Mouse (Mus musculus): ENCODE data around the gene Dnajb6. TPM values are rescaled to one million over a fixed set of nuclear protein-coding genes. Genes with fewer than 3 reads are reported as not detected.
"Not testable (repeated sequence)": the region's sequence is repeated elsewhere in the genome, so short reads cannot be mapped to it uniquely, and the experiment has no call there.

The Dnajb6 gene
- total RNA-seq, 2 experiments from 2014 or later: 76.9 to 78.9 TPM

- peak overlapping the region; percentile 52 for H3K27ac ChIP-seq
- DNase-seq: peak; percentile 31
- H3K4me3 ChIP-seq: no peak overlapping the region
- intact Hi-C loops (cut with DNase I): no loop called here
- TF ChIP-seq CTCF (IDR thresholded peaks at IDR 0.05): no peak
Observed at GRCm38 (mm10) chr5:29772651-29773330, 37.3 kb downstream of the Dnajb6 start.

GRCm38 (mm10) chr5:29773460-29774150 lies 38.1 kb downstream of the Dnajb6 start:
- DNase-seq: peak; percentile 25
- peak overlapping the region; percentile 52 for H3K27ac ChIP-seq
- intact Hi-C loops (cut with DNase I): no loop called here
- no peak for TF ChIP-seq CTCF (IDR thresholded peaks at IDR 0.05)
- no peak overlapping the region for H3K4me3 ChIP-seq

GRCm38 (mm10) chr5:29775437-29775836 lies 39.9 kb downstream of the Dnajb6 start:
- H3K4me3 ChIP-seq: no peak overlapping the region
- no peak overlapping the region for H3K27ac ChIP-seq
- intact Hi-C loops (cut with DNase I): no loop called here
- TF ChIP-seq CTCF (IDR thresholded peaks at IDR 0.05): no peak
- peak; percentile 31 for DNase-seq

GRCm38 (mm10) chr5:29778029-29778428 lies 42.5 kb downstream of the Dnajb6 start:
- no peak for DNase-seq
- intact Hi-C loops (cut with DNase I): no loop called here
- no peak for TF ChIP-seq CTCF (IDR thresholded peaks at IDR 0.05)
- Histone ChIP-seq H3K27ac (no peak overlapping the region), H3K4me3 (no peak overlapping the region)

- H3K27ac ChIP-seq; H3K4me3 ChIP-seq; DNase-seq; intact Hi-C loops (cut with DNase I): not testable (repeated sequence)
Observed at GRCm38 (mm10) chr5:29779733-29780132, 44.2 kb downstream of the Dnajb6 start.

GRCm38 (mm10) chr5:29782261-29782660 lies 46.8 kb downstream of the Dnajb6 start:
- intact Hi-C loops (cut with DNase I): no loop called here
- Histone ChIP-seq H3K27ac (no peak overlapping the region), H3K4me3 (no peak overlapping the region)
- no peak for TF ChIP-seq CTCF (IDR thresholded peaks at IDR 0.05)
- no peak for DNase-seq

GRCm38 (mm10) chr5:29784906-29785305 lies 49.4 kb downstream of the Dnajb6 start:
- intact Hi-C loops (cut with DNase I); H3K4me3 ChIP-seq; H3K27ac ChIP-seq; DNase-seq: not testable (repeated sequence)

- intact Hi-C loops (cut with DNase I): not testable (repeated sequence)
Observed at GRCm38 (mm10) chr5:29785953-29786352, 50.5 kb downstream of the Dnajb6 start.

GRCm38 (mm10) chr5:29794933-29795332 lies 59.4 kb downstream of the Dnajb6 start:
- DNase-seq; intact Hi-C loops (cut with DNase I); H3K4me3 ChIP-seq; H3K27ac ChIP-seq: not testable (repeated sequence)

More at GRCm38 (mm10) chr5:29785953-29786352, 50.5 kb downstream of the Dnajb6 start:
- not testable (repeated sequence) for DNase-seq, H3K27ac ChIP-seq, H3K4me3 ChIP-seq

GRCm38 (mm10) chr5:29808940-29809339 lies 73.5 kb downstream of the Dnajb6 start:
- TF ChIP-seq CTCF (IDR thresholded peaks at IDR 0.05): no peak
- intact Hi-C loops (cut with DNase I): no loop called here
- no peak overlapping the region for H3K27ac ChIP-seq
- no peak overlapping the region for H3K4me3 ChIP-seq
- DNase-seq: no peak

- H3K27ac ChIP-seq; DNase-seq; intact Hi-C loops (cut with DNase I); H3K4me3 ChIP-seq: not testable (repeated sequence)
Observed at GRCm38 (mm10) chr5:29811377-29811921, 76.0 kb downstream of the Dnajb6 start.

- Histone ChIP-seq H3K4me3 (no peak overlapping the region), H3K27ac (no peak overlapping the region)
- no peak for TF ChIP-seq CTCF (IDR thresholded peaks at IDR 0.05)
- DNase-seq: no peak
- intact Hi-C loops (cut with DNase I): no loop called here
Observed at GRCm38 (mm10) chr5:29816523-29817242, 81.2 kb downstream of the Dnajb6 start.

- intact Hi-C loops (cut with DNase I): no loop called here
- no peak overlapping the region for H3K27ac ChIP-seq
- H3K4me3 ChIP-seq: no peak overlapping the region
- no peak for TF ChIP-seq CTCF (IDR thresholded peaks at IDR 0.05)
- peak; percentile 57 for DNase-seq
Observed at GRCm38 (mm10) chr5:29817400-29817799, 81.9 kb downstream of the Dnajb6 start.

Data from gastrocnemius, adult 2 months (tissue).